Mouse (Mus musculus): ENCODE measurements around the gene Grid2ip.

GRCm38 (mm10) chr5:143376156-143376555 is 19.0 kb downstream of the Grid2ip start:
- TF ChIP-seq CTCF (IDR thresholded peaks at IDR 0.05; ENCODE audit: extremely low read depth, insufficient read depth, low read length): no peak
- TF ChIP-seq POLR2A (IDR thresholded peaks at IDR 0.05; ENCODE audit: extremely low read depth, insufficient read depth, low read length): no peak
